Mouse (Mus musculus) liver, embryonic 12.5 days (tissue): ENCODE measurements around the gene Mymk. TPM values are rescaled to one million over a fixed set of nuclear protein-coding genes. Genes with fewer than 3 reads are reported as not detected.

Source experiments
- ATAC-seq: fragments of 200-750 bp; cut with Nextera tagmentation; 2 replicates; pipeline ENCODE4 v1.8.0; 2017; ENCODE audit warnings: moderate number of reproducible peaks, mild to moderate bottlenecking, moderate library complexity
- H3K27ac ChIP-seq: fragments of 300-500 bp; sonication (generic); 2 replicates; pipeline ENCODE4 v1.5.1; 2016; ENCODE audit warnings: mild to moderate bottlenecking
- H3K27me3 ChIP-seq: fragments of 300-500 bp; sonication (generic); replicated peaks from 2 replicates; pipeline ENCODE4 v1.6.1; 2016; ENCODE audit warnings: mild to moderate bottlenecking, moderate library complexity
- H3K36me3 ChIP-seq: fragments of 300-500 bp; sonication (generic); 2 replicates; pipeline ENCODE4 v1.6.1; 2016; ENCODE audit warnings: mild to moderate bottlenecking, moderate library complexity
- H3K4me1 ChIP-seq: fragments of 300-500 bp; sonication (generic); 2 replicates; pipeline ENCODE4 v1.6.1; 2016
- H3K4me2 ChIP-seq: fragments of 300-500 bp; sonication (generic); 2 replicates; pipeline ENCODE4 v1.6.1; 2016; ENCODE audit warnings: mild to moderate bottlenecking, moderate library complexity
- H3K4me3 ChIP-seq: fragments of 300-500 bp; sonication (generic); 2 replicates; pipeline ENCODE4 v1.5.1; 2016; ENCODE audit warnings: mild to moderate bottlenecking, moderate library complexity
- H3K9ac ChIP-seq: fragments of 300-500 bp; sonication (generic); 2 replicates; pipeline ENCODE4 v1.6.1; 2016; ENCODE audit warnings: mild to moderate bottlenecking, moderate library complexity
- H3K9me3 ChIP-seq: fragments of 300-500 bp; sonication (generic); replicated peaks from 2 replicates; pipeline ENCODE4 v1.6.1; 2016; ENCODE audit warnings: mild to moderate bottlenecking, moderate library complexity
- WGBS: fragments of 180-500 bp; shearing (Covaris S2); methylation state at CpG from one replicate; pipeline ENCODE4 v1.1.7; 2016; ENCODE audit not compliant: insufficient replicate concordance; 5-methylcytosine and 5-hydroxymethylcytosine counted together
- polyA plus RNA-seq: library from polyadenylated mRNA; unstranded; fragments of >200 nt; fragmentation: Nextera tagmentation; extraction: Ambion mirVana; gene quantifications from 2 replicates; pipeline ENCODE4 v1.2.1, GENCODE M21; 2016

Gene Mymk
- polyA plus RNA-seq, 1 experiment from 2014 or later = 0.14 TPM

DNA sequence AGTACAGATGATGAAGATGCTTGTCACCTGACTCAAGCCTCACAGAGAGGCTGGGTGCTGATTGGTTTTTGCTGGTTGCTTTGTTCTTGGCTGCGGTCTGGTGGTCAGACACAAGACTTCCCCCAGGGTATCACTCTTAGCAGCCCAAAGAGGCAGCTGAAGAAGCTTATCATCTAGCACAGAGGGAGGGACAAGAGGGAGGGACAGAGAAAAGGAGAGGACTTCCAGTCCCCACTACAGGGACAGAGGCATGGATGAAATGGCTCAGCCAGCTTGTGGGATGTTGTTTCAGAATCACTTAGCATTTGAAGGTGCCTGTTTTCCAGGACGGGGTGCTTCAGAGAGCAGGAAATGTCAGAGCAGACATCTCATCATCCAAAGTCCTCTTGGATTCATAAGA is 6.3 kb upstream of the Mymk start:
- 21% methylated on average over 2 of the region's 2 CpGs for WGBS
- Histone ChIP-seq H3K4me3 (no peak overlapping the region), H3K36me3 (no peaks in the 10 kb centered on the region), H3K4me2 (no peak overlapping the region), H3K9ac (no peak overlapping the region), H3K27me3 (peaks cover 28% of the 10 kb centered on the region), H3K4me1 (peaks cover 12% of the 10 kb centered on the region), H3K9me3 (no peaks in the 10 kb centered on the region), H3K27ac (no peak overlapping the region)
- ATAC-seq = no peak

DNA sequence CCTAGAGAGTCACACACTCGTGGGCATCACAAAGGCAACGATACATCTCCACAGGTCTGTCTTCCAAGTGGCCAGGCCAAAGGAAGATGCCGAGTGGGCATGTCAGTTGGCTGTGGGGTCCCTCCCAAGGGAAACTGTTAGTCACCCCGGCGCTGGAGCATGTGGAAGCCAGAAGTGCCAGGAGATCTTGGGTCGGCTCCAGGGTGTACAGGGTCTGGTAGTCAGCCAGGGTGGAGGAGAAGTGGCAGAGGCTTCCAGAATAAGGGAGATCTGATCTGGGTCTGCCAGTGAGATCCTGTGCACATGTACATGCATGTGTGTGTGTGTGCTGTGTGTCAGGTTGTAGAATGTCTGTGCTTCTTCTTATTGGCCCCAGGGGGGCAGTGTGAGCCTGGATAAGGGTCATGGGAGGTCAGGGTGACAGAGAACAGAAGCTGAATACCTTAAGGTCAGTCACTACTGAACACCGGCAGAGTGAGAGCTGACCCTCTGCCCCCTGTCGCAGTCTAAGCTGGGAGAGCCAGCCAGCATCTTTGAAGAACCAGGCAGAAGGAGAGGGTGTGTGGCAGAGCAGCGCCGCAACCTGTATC is 5.8 kb upstream of the Mymk start:
- H3K9ac ChIP-seq = no peak overlapping the region
- WGBS = 55% methylated on average over 10 of the region's 10 CpGs
- peaks cover 26% of the 10 kb centered on the region for H3K27me3 ChIP-seq
- no peaks in the 10 kb centered on the region for H3K9me3 ChIP-seq
- H3K4me1 ChIP-seq = peaks cover 12% of the 10 kb centered on the region
- no peaks in the 10 kb centered on the region for H3K36me3 ChIP-seq
- H3K27ac ChIP-seq = no peak overlapping the region
- no peak for ATAC-seq
- no peak overlapping the region for H3K4me2 ChIP-seq
- no peak overlapping the region for H3K4me3 ChIP-seq

DNA sequence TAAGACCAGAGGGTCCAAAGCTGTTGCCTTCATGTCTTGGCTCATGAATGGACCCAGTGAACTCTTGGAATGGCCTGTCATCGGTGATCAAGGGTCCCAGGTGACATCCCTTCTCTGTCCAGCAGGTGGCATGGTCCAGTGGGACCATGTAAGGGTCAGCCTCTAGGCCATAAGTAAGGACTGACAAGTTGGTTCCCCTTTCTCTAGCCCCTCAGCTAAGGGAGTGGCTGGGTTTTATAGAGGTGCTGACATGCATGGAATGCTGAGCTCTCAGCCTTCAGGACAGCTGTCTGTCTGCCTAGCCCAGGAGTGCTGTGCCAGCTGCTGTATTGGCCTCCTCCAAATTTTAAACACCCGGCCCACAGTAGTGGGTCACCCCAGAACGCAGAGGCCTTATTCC is 3.5 kb upstream of the Mymk start:
- H3K36me3 ChIP-seq = no peaks in the 10 kb centered on the region
- H3K4me2 ChIP-seq = no peak overlapping the region
- WGBS = 52% methylated on average over 3 of the region's 3 CpGs
- no peak overlapping the region for H3K27ac ChIP-seq
- peaks cover 26% of the 10 kb centered on the region for H3K27me3 ChIP-seq
- H3K4me1 ChIP-seq = peaks cover 12% of the 10 kb centered on the region
- ATAC-seq = no peak
- H3K9ac ChIP-seq = no peak overlapping the region
- H3K4me3 ChIP-seq = no peak overlapping the region
- H3K9me3 ChIP-seq = no peaks in the 10 kb centered on the region

DNA sequence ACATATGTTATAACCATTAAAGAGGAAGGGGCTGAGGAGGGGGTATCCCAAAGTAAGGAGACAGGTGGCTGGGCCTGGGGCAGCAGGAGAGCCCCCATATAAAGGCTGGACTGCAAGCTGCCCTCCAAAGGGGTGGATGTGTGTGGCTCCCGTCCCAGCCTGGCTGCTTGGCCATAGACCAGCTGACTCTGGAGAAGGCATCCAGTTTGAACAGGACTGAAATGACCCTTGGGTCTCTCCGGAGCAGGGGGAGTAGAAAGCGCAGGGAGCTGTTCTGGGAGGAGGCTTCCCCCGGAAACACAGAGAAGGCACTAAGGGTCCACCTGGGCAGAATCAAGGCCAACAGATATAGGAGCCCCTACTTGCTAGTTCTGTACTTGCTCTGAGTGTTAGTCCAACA is 2.8 kb upstream of the Mymk start:
- H3K27me3 ChIP-seq = peaks cover 24% of the 10 kb centered on the region
- H3K4me1 ChIP-seq = peaks cover 12% of the 10 kb centered on the region
- H3K27ac ChIP-seq = no peak overlapping the region
- no peaks in the 10 kb centered on the region for H3K9me3 ChIP-seq
- H3K36me3 ChIP-seq = no peaks in the 10 kb centered on the region
- no peak overlapping the region for H3K4me2 ChIP-seq
- WGBS = 78% methylated on average over 4 of the region's 4 CpGs
- H3K4me3 ChIP-seq = no peak overlapping the region
- no peak overlapping the region for H3K9ac ChIP-seq
- ATAC-seq = no peak

DNA sequence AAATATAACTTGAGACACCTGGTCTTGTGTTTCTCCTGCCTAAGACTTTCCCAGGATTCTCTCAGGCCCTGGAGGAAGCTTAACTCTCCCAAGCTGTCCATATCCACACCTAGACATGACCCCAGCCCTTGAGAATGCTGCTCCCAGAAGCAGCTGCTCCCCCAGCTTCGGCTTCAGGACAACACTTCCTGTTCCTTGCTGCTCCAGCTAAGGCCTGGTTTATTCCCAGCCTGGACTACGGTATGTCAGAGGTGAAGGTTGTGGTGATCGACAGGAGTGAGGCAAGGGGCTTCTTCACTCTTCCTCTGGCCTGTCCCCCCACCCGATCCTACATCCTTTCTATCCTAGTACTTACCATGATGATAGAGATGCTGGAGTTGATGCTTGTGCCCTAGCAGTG is 1.4 kb upstream of the Mymk start:
- no peak overlapping the region for H3K27ac ChIP-seq
- H3K9ac ChIP-seq = no peak overlapping the region
- H3K9me3 ChIP-seq = no peaks in the 10 kb centered on the region
- no peaks in the 10 kb centered on the region for H3K36me3 ChIP-seq
- H3K4me2 ChIP-seq = no peak overlapping the region
- peaks cover 10% of the 10 kb centered on the region; the same call in 1 of the 2 replicates for H3K27me3 ChIP-seq
- WGBS = 62% methylated on average over 4 of the region's 4 CpGs
- ATAC-seq = no peak
- no peaks in the 10 kb centered on the region for H3K4me1 ChIP-seq
- H3K4me3 ChIP-seq = no peak overlapping the region

DNA sequence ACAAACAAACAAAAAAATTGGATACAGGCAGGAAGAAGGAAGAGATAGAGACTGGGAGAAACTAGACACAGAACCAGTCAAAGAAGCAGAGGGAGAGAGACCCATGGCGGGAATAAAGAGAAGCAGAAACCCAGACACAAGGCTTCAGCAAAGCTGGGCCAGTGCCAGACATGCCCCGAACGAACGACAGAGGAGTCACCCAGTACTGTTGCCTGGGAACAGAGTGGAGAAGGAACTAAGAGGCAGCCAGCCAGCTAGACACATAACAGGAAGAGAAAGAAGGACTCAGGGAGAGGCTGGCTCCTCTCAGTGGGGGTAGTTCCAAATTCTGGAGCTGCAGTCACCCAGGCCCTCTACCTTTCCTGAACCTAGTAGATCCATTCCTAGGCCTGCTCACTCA is 842 bp downstream of the Mymk start:
- H3K4me2 ChIP-seq = no peak overlapping the region
- H3K9me3 ChIP-seq = no peaks in the 10 kb centered on the region
- 0 out of 2 replicates have a peak, but pooled peaks cover 6% of the 10 kb centered on the region for H3K27me3 ChIP-seq
- no peaks in the 10 kb centered on the region for H3K36me3 ChIP-seq
- 26% methylated on average over 4 of the region's 4 CpGs for WGBS
- ATAC-seq = no peak
- no peak overlapping the region for H3K27ac ChIP-seq
- no peak overlapping the region for H3K9ac ChIP-seq
- H3K4me3 ChIP-seq = no peak overlapping the region
- H3K4me1 ChIP-seq = no peaks in the 10 kb centered on the region

DNA sequence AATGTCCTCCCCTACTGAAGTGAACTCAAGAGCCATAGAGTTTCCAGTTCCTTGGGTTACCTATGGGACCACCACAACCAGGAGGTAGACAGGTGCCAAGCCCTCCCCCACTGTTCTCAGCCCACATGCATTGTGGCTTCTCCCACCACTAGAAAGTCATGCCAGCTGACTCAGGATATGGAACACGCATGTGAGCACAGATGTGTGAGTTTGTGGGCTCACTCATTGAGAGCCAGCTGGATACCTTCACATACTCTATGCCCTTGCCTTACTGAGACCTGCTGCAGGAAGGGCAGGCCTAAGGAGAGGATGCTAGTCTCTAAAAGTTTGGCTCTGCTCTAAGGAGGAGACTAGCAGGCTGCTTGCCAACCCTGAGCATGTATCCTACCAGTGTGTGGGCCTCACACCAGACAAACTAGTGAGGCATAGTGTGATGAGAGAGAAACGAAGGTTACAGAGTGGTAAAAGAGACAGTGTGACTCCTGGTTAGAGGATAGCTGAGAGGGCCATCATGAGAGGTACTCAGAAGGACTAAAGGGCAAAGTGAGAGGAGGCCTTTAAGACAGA is 1.6 kb downstream of the Mymk start:
- whole genome bisulfite sequencing = 60% methylated on average over 2 of the region's 2 CpGs
- Histone ChIP-seq H3K4me3 (no peak overlapping the region), H3K27me3 (0 out of 2 replicates have a peak, but pooled peaks cover 6% of the 10 kb centered on the region), H3K4me1 (no peaks in the 10 kb centered on the region), H3K36me3 (no peaks in the 10 kb centered on the region), H3K9ac (no peak overlapping the region), H3K27ac (no peak overlapping the region), H3K9me3 (no peaks in the 10 kb centered on the region), H3K4me2 (no peak overlapping the region)
- no peak for ATAC-seq

DNA sequence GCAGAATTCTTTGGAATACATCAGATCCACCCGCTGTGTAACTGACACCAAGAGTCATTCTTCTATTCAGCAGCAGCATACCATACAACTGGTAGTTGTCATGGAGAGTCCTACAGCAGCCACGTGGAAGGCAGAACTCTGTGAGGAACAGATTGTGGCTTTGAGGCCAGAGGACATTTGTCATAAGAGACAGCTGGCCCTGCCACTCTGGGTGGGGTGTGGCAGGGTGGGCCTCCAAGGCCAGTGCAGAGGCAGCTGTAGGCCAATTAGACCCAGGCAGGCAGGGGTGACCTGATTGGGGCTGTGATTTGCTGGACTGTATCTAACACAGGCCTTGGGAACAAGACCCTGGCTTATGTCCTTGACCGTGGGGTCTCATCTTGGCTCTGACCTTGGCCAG is 2.3 kb downstream of the Mymk start:
- Histone ChIP-seq H3K27ac (no peak overlapping the region), H3K27me3 (0 out of 2 replicates have a peak, but pooled peaks cover 6% of the 10 kb centered on the region), H3K9ac (no peak overlapping the region), H3K4me3 (no peak overlapping the region), H3K4me1 (no peaks in the 10 kb centered on the region), H3K36me3 (no peaks in the 10 kb centered on the region), H3K9me3 (no peaks in the 10 kb centered on the region), H3K4me2 (no peak overlapping the region)
- 50% methylated on average over 3 of the region's 3 CpGs for WGBS
- ATAC-seq = no peak

DNA sequence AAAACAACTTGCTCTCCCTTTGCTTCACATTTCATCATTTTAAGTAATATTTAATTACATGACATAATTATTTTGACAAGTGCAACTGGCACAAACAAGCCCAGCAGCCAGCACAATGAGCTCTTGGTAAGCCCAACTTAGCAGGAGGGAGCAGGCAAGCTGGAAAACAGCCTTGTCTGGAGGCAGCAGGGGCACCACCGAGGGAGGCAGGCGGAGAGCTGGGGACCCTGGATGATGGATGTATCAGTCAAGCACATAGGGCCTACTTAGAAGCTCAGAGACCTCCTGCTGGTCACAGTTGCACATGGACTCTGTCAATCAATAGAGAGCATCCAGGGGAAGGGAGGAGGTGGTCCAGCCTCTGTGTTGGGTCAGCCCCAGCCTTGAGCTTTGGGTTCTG is 4.0 kb downstream of the Mymk start:
- H3K36me3 ChIP-seq = no peaks in the 10 kb centered on the region
- H3K9ac ChIP-seq = no peak overlapping the region
- no peaks in the 10 kb centered on the region for H3K9me3 ChIP-seq
- no peak overlapping the region for H3K4me2 ChIP-seq
- no peak overlapping the region for H3K4me3 ChIP-seq
- WGBS = 38% methylated on average over 2 of the region's 2 CpGs
- H3K4me1 ChIP-seq = no peaks in the 10 kb centered on the region
- no peak for ATAC-seq
- 0 out of 2 replicates have a peak, but pooled peaks cover 6% of the 10 kb centered on the region for H3K27me3 ChIP-seq
- no peak overlapping the region for H3K27ac ChIP-seq

DNA sequence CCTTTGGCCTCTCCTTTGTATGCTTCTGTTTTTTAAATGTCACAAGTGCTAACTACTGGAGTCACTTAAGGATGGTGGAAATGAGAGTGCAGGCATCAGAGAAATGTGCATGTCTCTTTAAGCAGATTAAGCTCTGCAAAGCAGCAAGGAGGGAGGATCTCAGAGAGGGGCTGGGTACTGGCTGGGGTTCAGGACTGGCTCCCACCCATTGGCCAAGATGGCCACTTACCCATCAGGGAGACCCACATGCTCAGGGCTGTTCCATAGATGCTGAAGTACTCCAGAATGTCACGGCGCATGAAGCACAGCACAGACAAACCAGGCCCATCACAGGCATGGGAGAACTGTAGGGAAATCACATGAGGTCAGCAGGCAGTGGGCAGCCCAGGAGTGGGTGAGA is 4.9 kb downstream of the Mymk start:
- no peak for ATAC-seq
- 0 out of 2 replicates have a peak, but pooled peaks cover 6% of the 10 kb centered on the region for H3K27me3 ChIP-seq
- no peak overlapping the region for H3K4me2 ChIP-seq
- no peak overlapping the region for H3K27ac ChIP-seq
- H3K4me3 ChIP-seq = no peak overlapping the region
- no peaks in the 10 kb centered on the region for H3K9me3 ChIP-seq
- WGBS = 77% methylated on average over 2 of the region's 2 CpGs
- H3K4me1 ChIP-seq = no peaks in the 10 kb centered on the region
- no peak overlapping the region for H3K9ac ChIP-seq
- H3K36me3 ChIP-seq = no peaks in the 10 kb centered on the region

DNA sequence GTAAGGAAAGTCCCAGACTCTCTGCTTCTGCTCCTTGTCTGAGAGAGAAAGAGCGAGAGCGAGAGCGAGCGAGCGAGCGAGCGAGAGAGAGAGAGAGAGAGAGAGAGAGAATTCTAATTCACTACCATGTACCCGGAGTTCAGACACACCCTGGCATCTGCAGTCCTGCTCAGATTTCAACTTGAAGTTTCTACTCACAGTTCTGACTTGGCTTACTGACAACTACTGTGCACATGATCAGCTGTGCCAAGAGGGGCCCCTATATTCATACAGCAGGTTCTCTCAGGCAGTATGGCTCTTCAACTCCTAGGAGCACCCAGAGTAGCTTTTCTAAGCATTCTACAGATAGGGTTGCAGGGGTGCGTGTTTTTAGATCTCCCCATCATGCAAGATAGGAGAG is 12.8 kb downstream of the Mymk start:
- WGBS = 76% methylated on average over 9 of the region's 9 CpGs
- no peak for ATAC-seq
- H3K36me3 ChIP-seq = no peaks in the 10 kb centered on the region
- H3K4me1 ChIP-seq = no peaks in the 10 kb centered on the region
- H3K4me3 ChIP-seq = no peak overlapping the region
- no peaks in the 10 kb centered on the region; the same call in 1 of the 2 replicates for H3K27me3 ChIP-seq
- no peak overlapping the region for H3K27ac ChIP-seq
- H3K4me2 ChIP-seq = no peak overlapping the region
- no peaks in the 10 kb centered on the region for H3K9me3 ChIP-seq
- H3K9ac ChIP-seq = no peak overlapping the region

DNA sequence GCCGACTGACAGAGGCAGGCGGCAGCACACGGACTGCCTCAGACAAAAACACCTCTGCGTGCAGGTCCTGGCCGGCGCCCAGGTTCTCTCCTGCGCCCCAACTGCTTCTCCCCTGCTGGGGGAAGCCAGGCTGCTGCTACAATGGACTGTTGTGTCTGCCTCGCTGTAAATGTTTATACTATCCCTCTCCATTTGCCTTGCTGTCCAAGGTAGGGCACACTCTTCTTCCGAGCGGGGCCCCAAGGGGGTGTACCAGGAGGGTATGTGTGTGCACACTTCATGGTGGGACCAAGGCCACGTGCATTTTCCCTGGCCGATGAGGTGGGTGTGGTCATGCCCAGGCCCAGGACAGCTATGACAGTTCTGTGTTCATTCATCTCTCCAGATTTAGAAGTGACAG is 13.2 kb downstream of the Mymk start:
- no peak overlapping the region for H3K9ac ChIP-seq
- WGBS = 48% methylated on average over 12 of the region's 12 CpGs
- no peak overlapping the region for H3K27ac ChIP-seq
- no peak overlapping the region for H3K4me3 ChIP-seq
- ATAC-seq = no peak
- no peaks in the 10 kb centered on the region; the same call in 1 of the 2 replicates for H3K27me3 ChIP-seq
- no peak overlapping the region for H3K4me2 ChIP-seq
- H3K36me3 ChIP-seq = no peaks in the 10 kb centered on the region
- H3K9me3 ChIP-seq = no peaks in the 10 kb centered on the region
- no peaks in the 10 kb centered on the region for H3K4me1 ChIP-seq

DNA sequence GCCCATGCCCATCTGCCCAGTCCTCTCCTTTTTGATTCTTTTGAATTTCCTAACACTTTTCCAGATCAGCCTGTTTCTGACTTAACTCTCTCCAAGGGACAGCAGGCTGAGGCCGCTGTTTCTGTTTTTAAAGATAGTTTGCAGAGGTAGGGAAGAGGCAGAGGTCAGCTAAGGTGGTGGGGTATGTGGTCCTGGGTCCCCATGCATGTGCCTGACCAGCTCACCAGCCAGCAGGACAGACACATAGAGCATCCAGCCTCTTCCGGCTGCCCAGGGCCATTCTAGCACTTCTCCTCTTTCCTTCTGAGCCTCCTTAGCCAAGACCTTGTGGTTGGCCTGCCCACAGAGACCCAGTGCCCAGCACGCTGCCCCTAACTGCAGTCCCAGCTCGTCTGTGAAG is 13.7 kb downstream of the Mymk start:
- Histone ChIP-seq H3K27ac (no peak overlapping the region), H3K4me3 (no peak overlapping the region), H3K4me1 (no peaks in the 10 kb centered on the region), H3K9me3 (no peaks in the 10 kb centered on the region), H3K36me3 (no peaks in the 10 kb centered on the region), H3K4me2 (no peak overlapping the region), H3K27me3 (no peaks in the 10 kb centered on the region; the same call in 1 of the 2 replicates), H3K9ac (no peak overlapping the region)
- WGBS = 39% methylated on average over 4 of the region's 4 CpGs
- no peak for ATAC-seq
